1 mouse cellular context compared by ENCODE assay signal in the genomic region with DNA sequence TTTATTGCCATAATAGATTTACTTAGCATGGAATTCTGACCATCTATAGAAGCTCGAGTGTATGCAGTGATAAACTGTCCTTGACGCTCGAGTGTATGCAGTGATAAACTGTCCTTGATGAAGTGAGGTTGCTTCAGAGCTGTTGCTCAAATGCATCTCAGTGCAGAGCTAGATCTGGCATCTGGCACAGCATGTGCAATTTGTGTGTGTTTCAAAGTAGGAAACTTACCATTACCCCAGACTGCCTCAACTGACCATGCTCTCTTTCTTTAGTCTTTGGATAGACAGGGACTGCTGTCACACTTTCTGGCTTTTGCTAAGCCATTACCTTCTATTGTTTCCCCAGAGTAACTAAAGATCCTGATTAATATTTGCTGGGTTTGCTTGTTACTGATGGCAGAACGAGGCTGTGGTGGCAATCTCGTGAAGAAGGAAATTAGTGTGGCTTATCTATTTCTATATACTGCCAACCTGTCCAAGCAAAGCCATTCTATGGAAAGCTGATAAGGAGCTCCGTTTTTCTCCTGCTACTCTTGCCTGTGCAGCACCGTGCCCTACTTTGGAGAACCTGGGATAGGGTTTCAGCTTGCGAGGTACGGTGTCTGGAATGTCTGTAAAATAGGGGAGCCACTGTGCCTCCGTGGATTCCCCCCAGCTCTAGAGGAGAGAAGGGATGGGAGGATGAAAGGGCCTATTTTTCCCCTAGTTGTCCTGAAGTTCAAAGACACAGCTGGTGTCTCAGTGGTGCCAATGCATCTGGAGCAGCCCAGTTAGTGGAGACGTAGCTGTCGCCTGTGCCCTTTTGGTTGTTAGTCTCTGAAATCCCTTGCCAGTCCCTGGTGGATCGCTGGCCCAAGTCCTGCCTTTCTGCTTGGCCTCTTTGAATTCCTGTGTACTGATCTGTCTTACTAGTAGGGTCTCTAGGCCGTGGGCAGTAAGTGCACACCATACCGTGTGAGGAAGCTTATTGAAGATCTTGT.
TF ChIP-seq lines count a peak whose summit lies in the region.

No protein-coding gene starts in this region.

TF ChIP-seq in CH12.LX, 34 proteins besides CTCF, POLR2A, EP300 and RAD21 (continued from another document):
- peak; percentile 17; the same call in 1 of the 2 replicates for TF ChIP-seq BHLHE40 (IDR thresholded peaks at IDR 0.05; ENCODE audit: low read depth, low read length)
- TF ChIP-seq MXI1 (IDR thresholded peaks at IDR 0.05; ENCODE audit: low read depth, low read length) = 0 out of 2 replicates have a peak, but pooled peaks have one; percentile 38
- TF ChIP-seq HCFC1 (IDR thresholded peaks at IDR 0.05; ENCODE audit: low read depth, low read length) = no peak
- TF ChIP-seq MAFK (IDR thresholded peaks at IDR 0.05; ENCODE audit: insufficient replicate concordance, low read length) = no peak
- TF ChIP-seq JUN (IDR thresholded peaks at IDR 0.05; ENCODE audit: insufficient read depth, low read depth, low read length) = no peak
- TF ChIP-seq TBP (conservative IDR thresholded peaks at IDR 0.05; ENCODE audit: low read depth, low read length) = no peak
- no peak for TF ChIP-seq MYC (IDR thresholded peaks at IDR 0.05; ENCODE audit: low read depth, low read length)
- no peak for TF ChIP-seq RCOR1 (conservative IDR thresholded peaks at IDR 0.05; ENCODE audit: low read depth, low read length)
- TF ChIP-seq USF2 (conservative IDR thresholded peaks at IDR 0.05; ENCODE audit: low read depth, low read length) = no peak
